11 mouse cellular contexts compared by ENCODE assay signal in genomic region chr12:105686791-105687190, GRCm38 (mm10). TPM values are rescaled to one million over a fixed set of nuclear protein-coding genes. Genes with fewer than 3 reads are reported as not detected.
DNase-seq lines count a peak whose midpoint lies in the region; ATAC-seq lines count a peak whose summit lies in the region.
"Had no signal": no experiment of that assay in that cellular context is flagged by ENCODE, and none has a peak within 500 bp of the region (broad histone marks: within the 10 kb centered on the region; RNA-seq: fewer than 3 reads in every experiment).

No protein-coding gene starts in this region.

- WGBS in hindbrain, embryonic 10.5 days: 93% methylated on average over 3 of the region's 3 CpGs
- WGBS in hindbrain, embryonic 16.5 days: 91% methylated on average over 3 of the region's 3 CpGs
- WGBS in neural tube, embryonic 11.5 days: 96% methylated on average over 3 of the region's 3 CpGs
- 75% methylated on average over 3 of the region's 3 CpGs for WGBS in liver, embryonic 15.5 days (ENCODE audit: insufficient replicate concordance)

- H3K4me3 ChIP-seq in hindbrain, embryonic 10.5 days: peak overlapping the region; percentile 79; the same call in 1 of the 2 replicates
- no peak overlapping the region for H3K4me3 ChIP-seq in hindbrain, embryonic 16.5 days (ENCODE audit: low read length)
- H3K4me3 ChIP-seq in neural tube, embryonic 11.5 days (ENCODE audit: low read depth, low read length): 0 out of 2 replicates have a peak overlapping the region, but pooled peaks have one; percentile 94
- H3K4me3 ChIP-seq in liver, embryonic 15.5 days (replicated peaks): no peak overlapping the region
- H3K4me3 ChIP-seq: heart, adult 2 months had no signal

- H3K36me3 ChIP-seq in hindbrain, embryonic 10.5 days: peaks cover 29% of the 10 kb centered on the region
- H3K36me3 ChIP-seq in hindbrain, embryonic 16.5 days (ENCODE audit: control insufficient read depth, insufficient read depth, low read length): peaks cover 6% of the 10 kb centered on the region; the same call in 1 of the 2 replicates
- H3K36me3 ChIP-seq in neural tube, embryonic 11.5 days (ENCODE audit: control insufficient read depth, insufficient read depth, low read length): no peaks in the 10 kb centered on the region; the same call in 1 of the 2 replicates
- H3K36me3 ChIP-seq in liver, embryonic 15.5 days (replicated peaks): peaks cover 6% of the 10 kb centered on the region; the same call in 1 of the 2 replicates

- DNase-seq in hindbrain, embryonic 10.5 days (ENCODE audit: low spot score): no peak
- DNase-seq in neural tube, embryonic 11.5 days (ENCODE audit: low spot score): no peak
- DNase-seq in neural tube, embryonic 10.5 days (ENCODE audit: extremely low spot score, low spot score): no peak
- peak; percentile 59 for DNase-seq in yolk sac, embryonic 10.5 days (ENCODE audit: low spot score)
- DNase-seq in urinary bladder, postnatal 36 days (ENCODE audit: low spot score in 2 of 2): no peak
- no peak for DNase-seq in right cerebral cortex, postnatal 36 days (ENCODE audit: low spot score in 2 of 2)
- DNase-seq: heart, adult 2 months; kidney, postnatal 10 days; thymus, adult 2 months had no signal

- no peaks in the 10 kb centered on the region for H3K9me3 ChIP-seq in hindbrain, embryonic 10.5 days
- no peaks in the 10 kb centered on the region for H3K9me3 ChIP-seq in hindbrain, embryonic 16.5 days (ENCODE audit: control insufficient read depth, low read length)
- no peaks in the 10 kb centered on the region for H3K9me3 ChIP-seq in neural tube, embryonic 11.5 days (ENCODE audit: control insufficient read depth, low read length)
- no peaks in the 10 kb centered on the region for H3K9me3 ChIP-seq in liver, embryonic 15.5 days (replicated peaks)

- H3K4me1 ChIP-seq in hindbrain, embryonic 10.5 days (replicated peaks): peaks cover 33% of the 10 kb centered on the region
- peaks cover 28% of the 10 kb centered on the region for H3K4me1 ChIP-seq in hindbrain, embryonic 16.5 days (ENCODE audit: control insufficient read depth, insufficient read depth, low read depth, low read length)
- peaks cover 18% of the 10 kb centered on the region; the same call in 1 of the 2 replicates for H3K4me1 ChIP-seq in neural tube, embryonic 11.5 days (ENCODE audit: control insufficient read depth, insufficient read depth, low read length)
- peaks cover 53% of the 10 kb centered on the region for H3K4me1 ChIP-seq in liver, embryonic 15.5 days (replicated peaks)

- H3K27me3 ChIP-seq in hindbrain, embryonic 10.5 days (ENCODE audit: insufficient read depth, poor library complexity, severe bottlenecking): no peaks in the 10 kb centered on the region
- H3K27me3 ChIP-seq in hindbrain, embryonic 16.5 days (replicated peaks; ENCODE audit: control insufficient read depth, insufficient read depth, low read length): no peaks in the 10 kb centered on the region
- H3K27me3 ChIP-seq in neural tube, embryonic 11.5 days (ENCODE audit: control insufficient read depth, insufficient read depth, low read length): no peaks in the 10 kb centered on the region
- H3K27me3 ChIP-seq in liver, embryonic 15.5 days: no peaks in the 10 kb centered on the region

- ATAC-seq in hindbrain, embryonic 16.5 days: no peak
- no peak for ATAC-seq in neural tube, embryonic 11.5 days (ENCODE audit: insufficient read depth, low FRiP score, low TSS enrichment)
- no peak for ATAC-seq in liver, embryonic 15.5 days (ENCODE audit: insufficient read depth)

- no peak overlapping the region for H3K27ac ChIP-seq in hindbrain, embryonic 10.5 days
- no peak overlapping the region for H3K27ac ChIP-seq in hindbrain, embryonic 16.5 days (ENCODE audit: low read depth, low read length)
- H3K27ac ChIP-seq in neural tube, embryonic 11.5 days (ENCODE audit: low read depth, low read length): no peak overlapping the region
- H3K27ac ChIP-seq in liver, embryonic 15.5 days (replicated peaks): peak overlapping the region; percentile 95

- no peak overlapping the region; the same call in 1 of the 2 replicates for H3K4me2 ChIP-seq in hindbrain, embryonic 16.5 days (ENCODE audit: low read length)
- no peak overlapping the region; the same call in 1 of the 2 replicates for H3K4me2 ChIP-seq in neural tube, embryonic 11.5 days (ENCODE audit: low read depth)
- H3K4me2 ChIP-seq in liver, embryonic 15.5 days: peak overlapping the region; percentile 80

- no peak overlapping the region for H3K9ac ChIP-seq in hindbrain, embryonic 16.5 days (ENCODE audit: low read depth, low read length)
- no peak overlapping the region for H3K9ac ChIP-seq in neural tube, embryonic 11.5 days (ENCODE audit: low read length)
- no peak overlapping the region for H3K9ac ChIP-seq in liver, embryonic 15.5 days

RNA-seq across cellular contexts. Expression of gene Atg2b, which starts 1.8 kb away (rescaled TPM):
- polyA plus RNA-seq in hindbrain, embryonic 10.5 days (2016; fragmentation: Nextera tagmentation; extraction: Ambion mirVana): 10.7 and 11.4 TPM in 2 replicates
- 10.2 and 13.3 TPM in 2 replicates for polyA plus RNA-seq in hindbrain, embryonic 16.5 days (2015; fragmentation: Nextera tagmentation; extraction: Ambion mirVana)
- polyA plus RNA-seq in neural tube, embryonic 11.5 days (2014; fragmentation: Nextera tagmentation; extraction: Ambion mirVana): 16.6 and 17.3 TPM in 2 replicates
- 6.8 and 7.7 TPM in 2 replicates for polyA plus RNA-seq in liver, embryonic 15.5 days (2015; fragmentation: Nextera tagmentation; extraction: Ambion mirVana)

RNA-seq across cellular contexts. Expression of gene Gskip, which starts 2.2 kb away (rescaled TPM):
- 40.5 and 40.6 TPM in 2 replicates for polyA plus RNA-seq in hindbrain, embryonic 10.5 days (2016; fragmentation: Nextera tagmentation; extraction: Ambion mirVana)
- 25.6 and 26.0 TPM in 2 replicates for polyA plus RNA-seq in hindbrain, embryonic 16.5 days (2015; fragmentation: Nextera tagmentation; extraction: Ambion mirVana)
- 35.2 and 40.7 TPM in 2 replicates for polyA plus RNA-seq in neural tube, embryonic 11.5 days (2014; fragmentation: Nextera tagmentation; extraction: Ambion mirVana)
- 11.5 and 11.8 TPM in 2 replicates for polyA plus RNA-seq in liver, embryonic 15.5 days (2015; fragmentation: Nextera tagmentation; extraction: Ambion mirVana)

RNA-seq across cellular contexts. Expression of gene Ak7, which starts 19.0 kb away (rescaled TPM):
- polyA plus RNA-seq in hindbrain, embryonic 10.5 days (2016; fragmentation: Nextera tagmentation; extraction: Ambion mirVana): 1.1 and 2.1 TPM in 2 replicates
- 2.3 and 2.8 TPM in 2 replicates for polyA plus RNA-seq in hindbrain, embryonic 16.5 days (2015; fragmentation: Nextera tagmentation; extraction: Ambion mirVana)
- 0.07 and 0.12 TPM in 2 replicates for polyA plus RNA-seq in neural tube, embryonic 11.5 days (2014; fragmentation: Nextera tagmentation; extraction: Ambion mirVana)
- 0.09 and 0.13 TPM in 2 replicates for polyA plus RNA-seq in liver, embryonic 15.5 days (2015; fragmentation: Nextera tagmentation; extraction: Ambion mirVana)

Comparison
In these comparisons a context has a peak if more than half of its experiments do, and no peak if none do; other contexts are left out.
1. H3K4me3 ChIP-seq: peak in hindbrain, embryonic 10.5 days (single experiment) and neural tube, embryonic 11.5 days (single experiment); none in hindbrain, embryonic 16.5 days (single experiment) and liver, embryonic 15.5 days (single experiment).